ENCODE assay signal across 11 mouse cellular contexts in the genomic region with DNA sequence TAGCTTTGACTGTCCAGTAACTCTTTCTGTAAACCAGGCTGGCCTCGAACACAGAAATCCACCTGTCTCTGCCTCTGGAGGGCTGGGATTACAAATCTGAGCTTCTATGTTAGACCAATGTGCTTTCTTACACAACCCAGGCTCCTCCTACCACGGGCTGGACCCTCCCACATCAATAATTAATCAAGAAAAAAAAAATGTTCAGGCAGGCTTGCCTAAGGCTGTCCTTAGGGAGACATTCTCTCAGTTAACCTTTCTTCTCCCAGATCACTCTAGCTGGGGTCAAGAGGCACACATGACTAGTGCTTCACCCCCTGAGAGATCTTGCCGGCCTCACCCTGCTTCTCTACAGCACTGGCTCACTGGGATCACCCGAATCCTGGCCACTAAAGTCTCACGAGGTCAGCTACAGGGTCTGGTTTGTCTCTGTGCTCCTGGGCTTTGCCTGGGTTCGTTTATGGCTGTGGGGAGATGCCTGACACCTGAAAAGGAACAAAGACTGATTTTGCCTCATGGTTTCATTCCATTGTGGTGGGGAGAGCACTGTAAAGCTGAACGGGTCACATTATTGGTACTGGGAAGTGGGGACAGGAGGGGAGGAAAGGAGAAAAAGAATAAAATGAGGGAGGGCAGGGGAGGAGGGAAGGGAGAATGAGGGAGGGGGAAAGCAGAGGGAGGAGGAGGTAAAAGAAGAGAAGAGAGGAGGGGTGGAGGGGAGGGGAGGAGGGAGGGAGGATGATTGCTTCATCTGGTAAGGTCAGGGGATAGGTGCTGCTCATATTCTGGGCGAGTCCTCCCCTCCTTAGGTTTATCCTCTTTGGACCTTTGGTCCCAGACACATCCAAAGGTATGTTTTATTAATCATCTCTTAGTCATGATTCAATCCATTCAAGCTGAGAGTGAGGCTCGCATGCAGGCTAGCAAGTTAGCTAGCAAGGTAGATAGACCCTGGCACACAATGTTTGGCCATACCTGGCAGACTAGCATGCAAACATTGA. TPM values are rescaled to one million over a fixed set of nuclear protein-coding genes. Genes with fewer than 3 reads are reported as not detected.
DNase-seq lines count a peak whose midpoint lies in the region; ATAC-seq and TF ChIP-seq lines count a peak whose summit lies in the region.
"Had no signal": no experiment of that assay in that cellular context is flagged by ENCODE, and none has a peak within 500 bp of the region (broad histone marks: within the 10 kb centered on the region; RNA-seq: fewer than 3 reads in every experiment).

No protein-coding gene starts in this region.

- no peak overlapping the region for H3K4me3 ChIP-seq in kidney, postnatal 0 days (replicated peaks; ENCODE audit: low read depth, low read length)
- H3K4me3 ChIP-seq in forebrain, embryonic 11.5 days (ENCODE audit: low read depth, low read length), result no peak overlapping the region
- H3K4me3 ChIP-seq: left cerebral cortex, adult 2 months had no signal

- H3K9me3 ChIP-seq in kidney, postnatal 0 days (replicated peaks; ENCODE audit: low read length), result no peaks in the 10 kb centered on the region
- no peaks in the 10 kb centered on the region for H3K9me3 ChIP-seq in forebrain, embryonic 11.5 days (ENCODE audit: control insufficient read depth, low read length)

- no peaks in the 10 kb centered on the region for H3K27me3 ChIP-seq in kidney, postnatal 0 days (ENCODE audit: insufficient read depth, low read length)
- no peaks in the 10 kb centered on the region for H3K27me3 ChIP-seq in forebrain, embryonic 11.5 days (ENCODE audit: control insufficient read depth, insufficient read depth, low read length)

- peak; percentile 91 for ATAC-seq in kidney, postnatal 0 days (replicated peaks; ENCODE audit: low FRiP score, low read depth)
- no peak for ATAC-seq in forebrain, embryonic 11.5 days (replicated peaks; ENCODE audit: low FRiP score)

- no peak overlapping the region for H3K9ac ChIP-seq in kidney, postnatal 0 days (ENCODE audit: low read depth, low read length)
- H3K9ac ChIP-seq in forebrain, embryonic 11.5 days (ENCODE audit: low read length), result no peak overlapping the region

- no peaks in the 10 kb centered on the region for H3K36me3 ChIP-seq in kidney, postnatal 0 days (ENCODE audit: insufficient read depth, low read length)
- H3K36me3 ChIP-seq in forebrain, embryonic 11.5 days (ENCODE audit: control insufficient read depth, insufficient read depth, low read length), result no peaks in the 10 kb centered on the region

- peak overlapping the region; percentile 48 for H3K27ac ChIP-seq in kidney, postnatal 0 days
- H3K27ac ChIP-seq in forebrain, embryonic 11.5 days (ENCODE audit: low read depth, low read length), result no peak overlapping the region
- H3K27ac ChIP-seq: left cerebral cortex, adult 2 months had no signal

- peak; percentile 30 for DNase-seq in lung, postnatal 10 days
- no peak for DNase-seq in lung, postnatal 14 days
- DNase-seq in brain, embryonic 14.5 days (ENCODE audit: low read depth), result peak; percentile 21
- peak; percentile 24 for DNase-seq in kidney, postnatal 0 days (ENCODE audit: low spot score)
- peak; percentile 68 for DNase-seq in retina, embryonic 14.5 days (ENCODE audit: low spot score)
- no peak for DNase-seq in thymus, postnatal 36 days
- DNase-seq in forebrain, embryonic 11.5 days (ENCODE audit: low spot score), result no peak
- DNase-seq: cerebellum, adult 2 months; heart, adult 18-20 months; right cerebral cortex, postnatal 4 days had no signal

- WGBS in kidney, postnatal 0 days, result 38% methylated on average over 9 of the region's 9 CpGs
- 53% methylated on average over 9 of the region's 9 CpGs for WGBS in forebrain, embryonic 11.5 days

- H3K4me1 ChIP-seq in kidney, postnatal 0 days (replicated peaks; ENCODE audit: insufficient read depth, low read length), result no peaks in the 10 kb centered on the region
- no peaks in the 10 kb centered on the region for H3K4me1 ChIP-seq in forebrain, embryonic 11.5 days (replicated peaks; ENCODE audit: control insufficient read depth, insufficient read depth, low read length)

- TF ChIP-seq CTCF in brain, embryonic 14.5 days (IDR thresholded peaks at IDR 0.05; ENCODE audit: borderline replicate concordance, extremely low read depth, insufficient read depth, insufficient read length), result no peak
- TF ChIP-seq CTCF in kidney, postnatal 0 days (IDR thresholded peaks at IDR 0.05; ENCODE audit: low read depth), result no peak

- H3K4me2 ChIP-seq in kidney, postnatal 0 days (ENCODE audit: low read length), result no peak overlapping the region
- H3K4me2 ChIP-seq in forebrain, embryonic 11.5 days (ENCODE audit: low read depth, low read length, severe bottlenecking), result no peak overlapping the region

- TF ChIP-seq POLR2A in brain, embryonic 14.5 days (IDR thresholded peaks at IDR 0.05; ENCODE audit: borderline replicate concordance, extremely low read depth, insufficient read depth, insufficient read length, poor library complexity, severe bottlenecking), result no peak

RNA-seq across cellular contexts. Expression of a gene that starts 22.4 kb away (rescaled TPM):
- 33.5 and 64.0 TPM in 2 replicates for polyA plus RNA-seq in brain, embryonic 14.5 days (2012; rRNA removed)
- 9.4 and 11.2 TPM in 2 replicates for polyA plus RNA-seq in kidney, postnatal 0 days (2015; fragmentation: Nextera tagmentation; extraction: Ambion mirVana)
- 31.1 and 33.8 TPM in 2 replicates for polyA plus RNA-seq in forebrain, embryonic 11.5 days (2014; fragmentation: Nextera tagmentation; extraction: Ambion mirVana)

Comparison
In these comparisons a context has a peak if more than half of its experiments do, and no peak if none do; other contexts are left out.
1. DNase-seq: peak in lung, postnatal 10 days (single experiment), brain, embryonic 14.5 days (single experiment), kidney, postnatal 0 days (single experiment) and retina, embryonic 14.5 days (single experiment); none in lung, postnatal 14 days (single experiment), thymus, postnatal 36 days (0 of 2) and forebrain, embryonic 11.5 days (single experiment).